Mouse (Mus musculus) gastrocnemius, adult 18-20 months (tissue): Measurements from ENCODE around the gene Tspo2. TPM values are rescaled to one million over a fixed set of nuclear protein-coding genes. Genes with fewer than 3 reads are reported as not detected.
"Not testable (repeated sequence)": the region's sequence is repeated elsewhere in the genome, so short reads cannot be mapped to it uniquely, and the experiment has no call there.

Source experiments
- DNase-seq: peaks from one replicate; pipeline ENCODE4 v3.0.0; 2021; ENCODE audit warnings: low spot score
- long read RNA-seq, 2 experiments: library from polyadenylated mRNA; stranded (forward); transcript quantifications; one replicate each; pipeline ENCODE4 v2.0.0; 2021
- total RNA-seq, 2 experiments: library from RNA; stranded (reverse); gene quantifications; 2 replicates each; pipeline ENCODE4 v1.2.3; 2021

Tspo2 gene
- total RNA-seq, result not detected
- long read RNA-seq, experiment 1, result 0 reads
- long read RNA-seq, experiment 2, result 0 reads

- no peak for DNase-seq
These were observed at the start of gene Tspo2 for GRCm38 (mm10) chr17:48451353-48451675. Tspo2 (minus strand) TSS chr17:48451522.

DNA sequence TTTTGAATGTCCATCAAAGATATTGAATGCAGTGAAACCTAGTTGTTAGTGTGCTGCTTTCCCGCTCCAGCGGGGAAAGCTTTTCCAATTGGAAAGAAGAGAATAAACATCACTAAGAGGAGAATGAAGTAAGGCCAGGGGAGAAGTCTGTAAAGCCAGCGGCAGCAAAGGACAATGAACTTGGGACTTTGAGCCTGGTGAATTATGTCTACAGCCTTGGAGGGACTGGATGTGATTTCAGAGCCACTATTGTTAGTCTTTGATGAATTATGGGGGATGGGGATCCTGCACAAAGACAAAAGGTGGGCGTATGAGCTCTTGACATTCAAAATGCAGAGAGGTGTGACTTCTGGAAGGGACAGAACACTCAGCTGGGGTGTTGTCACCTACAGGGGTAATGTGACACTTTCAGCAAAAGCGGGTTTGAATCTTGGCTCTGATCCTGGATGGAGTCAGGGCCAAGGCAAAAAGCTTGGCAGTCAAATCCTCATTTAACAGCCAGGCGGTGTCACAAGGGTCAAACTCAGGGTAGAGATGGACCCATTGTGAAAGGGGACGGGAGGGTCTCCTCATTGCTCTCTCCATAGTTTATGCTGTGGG is 49.6 kb upstream of the Tspo2 start:
- DNase-seq, result peak; percentile 1

DNA sequence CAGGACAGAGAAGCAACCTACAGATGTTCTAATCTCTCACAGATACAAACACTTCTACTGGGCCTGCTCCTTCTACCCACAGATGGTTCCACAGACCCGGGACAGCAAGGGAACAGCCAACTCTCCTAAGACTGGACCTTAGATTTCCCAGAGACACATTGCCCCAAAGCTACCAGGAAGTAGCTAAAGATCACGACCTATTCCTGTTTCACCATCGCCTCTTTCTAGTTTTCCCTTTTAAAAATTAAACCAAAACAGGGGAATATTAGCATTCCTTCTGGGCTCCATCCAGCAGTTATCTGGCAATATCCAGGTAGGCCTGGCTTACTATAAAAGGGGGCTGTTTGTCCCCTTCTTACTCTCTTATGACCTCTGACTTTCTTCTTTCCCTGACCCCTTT is 46.7 kb upstream of the Tspo2 start:
- DNase-seq, result no peak

GRCm38 (mm10) chr17:48493986-48494385 is 42.7 kb upstream of the Tspo2 start:
- no peak for DNase-seq

DNA sequence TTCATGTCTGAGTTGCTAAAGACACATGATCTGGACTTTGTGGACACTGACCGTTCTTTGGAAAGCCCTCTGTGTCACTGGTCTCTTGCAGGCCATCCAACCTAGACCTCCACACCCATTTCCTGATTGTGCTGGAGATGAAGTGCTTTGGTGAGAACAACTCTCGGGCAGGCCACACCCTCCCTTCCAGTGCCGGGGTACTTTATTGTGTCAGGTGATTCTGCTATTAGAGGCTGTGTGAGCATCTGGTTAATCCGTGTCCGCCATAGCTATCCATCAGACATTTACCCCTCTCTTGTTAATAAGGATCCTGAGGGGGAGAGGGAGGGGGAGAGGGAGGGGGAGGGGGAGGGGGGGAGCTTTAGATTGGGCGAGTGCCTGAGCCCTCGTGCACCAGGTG is 42.3 kb upstream of the Tspo2 start:
- DNase-seq, result no peak

DNA sequence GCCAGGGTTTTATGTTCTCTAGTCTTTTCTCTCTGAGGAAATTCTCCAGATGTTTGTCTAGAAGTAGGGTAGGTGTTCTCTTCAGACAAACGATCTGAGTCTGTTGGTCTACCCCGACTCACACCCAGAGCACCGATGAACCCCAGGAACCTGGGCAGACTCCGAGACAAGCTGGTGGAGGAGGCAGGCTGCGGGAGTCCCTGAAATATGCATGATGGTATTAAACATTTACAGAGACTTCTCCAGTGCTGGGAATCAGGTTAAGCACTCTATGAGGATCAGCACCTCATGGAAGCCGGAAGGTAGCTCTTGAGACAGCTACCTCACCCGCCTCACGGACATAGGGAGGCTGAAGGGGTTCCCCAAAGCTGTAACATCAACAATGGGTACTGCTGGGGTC is 41.3 kb upstream of the Tspo2 start:
- DNase-seq, result no peak

- no peak for DNase-seq
These were observed 38.1 kb upstream of the Tspo2 start for GRCm38 (mm10) chr17:48489466-48489865.

GRCm38 (mm10) chr17:48484191-48484590 is 32.9 kb upstream of the Tspo2 start:
- no peak for DNase-seq

GRCm38 (mm10) chr17:48483764-48484163 is 32.4 kb upstream of the Tspo2 start:
- no peak for DNase-seq

GRCm38 (mm10) chr17:48479952-48480351 is 28.6 kb upstream of the Tspo2 start:
- no peak for DNase-seq

DNA sequence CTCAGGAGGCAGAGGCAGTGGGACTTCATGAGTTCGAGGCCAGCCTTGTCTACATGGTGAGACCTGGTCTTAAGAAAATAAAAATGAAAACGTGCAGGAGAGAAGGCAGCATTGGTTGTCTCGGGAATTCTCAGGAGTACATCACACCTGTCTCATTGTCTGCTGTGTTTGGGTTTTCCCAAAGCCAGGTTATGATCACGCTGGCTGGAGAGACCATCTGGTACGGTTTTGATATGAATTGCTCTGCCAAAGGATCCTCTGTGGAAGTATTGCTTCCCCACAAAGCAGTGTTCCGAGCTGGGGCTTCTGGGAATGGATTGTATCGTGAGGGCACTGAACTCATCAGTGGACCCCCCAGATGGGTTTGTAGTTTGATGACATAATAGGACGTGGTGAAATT is 24.1 kb upstream of the Tspo2 start:
- DNase-seq, result no peak

DNA sequence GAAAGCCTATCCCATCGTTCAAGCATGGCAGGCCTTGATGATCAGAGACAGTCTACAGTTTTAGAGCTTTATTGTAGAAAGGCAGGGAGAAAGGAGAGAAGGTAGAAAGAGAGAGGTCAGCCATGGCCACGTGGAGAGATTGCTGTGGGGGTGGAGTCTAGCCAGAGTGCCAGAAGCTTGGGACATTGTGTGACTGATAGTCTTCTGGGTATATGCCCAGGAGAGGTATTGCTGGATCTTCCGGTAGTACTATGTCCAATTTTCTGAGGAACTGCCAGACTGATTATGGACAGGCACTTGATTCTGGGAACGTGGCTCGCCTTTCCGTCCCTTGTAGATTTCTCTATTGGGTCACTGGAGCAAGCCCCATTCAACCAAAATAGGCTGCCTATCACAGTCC is 23.0 kb upstream of the Tspo2 start:
- not testable (repeated sequence) for DNase-seq

- DNase-seq, result peak; percentile 81
These were observed 16.3 kb upstream of the Tspo2 start for GRCm38 (mm10) chr17:48467395-48468231.

DNA sequence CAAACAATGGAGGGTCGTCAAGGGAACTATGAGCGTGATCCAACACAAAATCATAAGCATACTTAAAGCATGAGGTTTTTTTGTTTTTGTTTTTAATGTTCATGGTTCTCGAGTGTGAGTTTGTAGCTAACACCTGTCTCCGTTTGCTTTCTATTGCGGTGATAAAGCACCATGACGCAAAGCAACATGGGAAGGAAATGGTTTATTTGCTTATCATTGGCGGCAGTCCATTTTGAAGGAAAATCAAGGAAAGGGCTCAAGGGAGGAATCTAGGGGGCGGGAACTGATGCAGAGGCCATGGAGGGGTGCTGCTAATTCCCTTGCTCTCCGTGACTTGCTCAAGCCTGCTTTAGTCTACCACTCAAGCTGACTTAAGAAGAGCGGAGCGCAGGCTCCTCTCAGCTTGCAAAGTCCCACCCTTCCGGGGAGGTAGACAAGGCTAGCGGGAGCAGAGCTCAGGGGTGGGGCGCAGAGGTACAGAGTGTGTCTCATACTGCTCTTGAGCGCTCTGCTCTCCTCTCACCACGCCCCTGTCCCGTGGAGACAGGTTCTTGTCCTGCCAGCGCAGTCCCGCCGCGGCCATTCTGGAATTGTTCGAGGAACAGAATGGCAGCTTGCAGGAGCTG is 15.6 kb upstream of the Tspo2 start:
- no peak for DNase-seq

DNA sequence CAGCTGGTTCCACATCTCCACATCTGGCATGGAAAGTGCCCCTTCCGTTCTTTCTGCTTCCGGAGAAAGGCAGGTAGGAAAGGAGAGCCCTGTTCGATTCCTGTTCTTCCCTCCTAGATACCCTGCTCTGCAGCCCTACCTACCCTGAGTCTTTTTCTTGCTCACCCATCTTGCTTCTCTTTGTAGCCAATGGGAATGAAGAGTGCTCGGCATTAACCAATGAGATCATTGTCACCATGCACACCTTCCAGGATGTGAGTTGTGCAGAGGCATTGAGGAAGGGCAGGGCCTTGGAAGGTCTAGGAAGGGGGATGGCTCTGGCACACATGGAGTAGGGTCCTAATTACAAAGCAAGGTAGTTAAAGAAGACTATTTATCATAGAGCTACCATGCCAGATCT is 12.1 kb upstream of the Tspo2 start:
- DNase-seq, result no peak

GRCm38 (mm10) chr17:48462096-48462495 is 10.8 kb upstream of the Tspo2 start:
- DNase-seq, result no peak

GRCm38 (mm10) chr17:48457971-48458653 is 6.8 kb upstream of the Tspo2 start:
- no peak for DNase-seq

- DNase-seq, result no peak
These were observed 4.6 kb upstream of the Tspo2 start for GRCm38 (mm10) chr17:48455955-48456354.

GRCm38 (mm10) chr17:48454688-48455087 is 3.4 kb upstream of the Tspo2 start, which contains the start of gene Unc5cl:
Unc5cl (plus strand) TSS chr17:48454901.
- DNase-seq, result no peak

- no peak for DNase-seq
These were observed 2.9 kb upstream of the Tspo2 start for GRCm38 (mm10) chr17:48454190-48454589.

GRCm38 (mm10) chr17:48453489-48453888 is 2.2 kb upstream of the Tspo2 start:
- no peak for DNase-seq
